Mouse (Mus musculus) embryonic facial prominence, embryonic 14.5 days (tissue): ENCODE data around the gene Rgmb. TPM values are rescaled to one million over a fixed set of nuclear protein-coding genes. Genes with fewer than 3 reads are reported as not detected.

Experiments used
- ATAC-seq: fragments of 200-750 bp; cut with Nextera tagmentation; 2 replicates; pipeline ENCODE4 v1.8.0; 2017; ENCODE audit warnings: low read depth, moderate number of reproducible peaks, moderate TSS enrichment
- DNase-seq: peaks from one replicate; pipeline ENCODE4 v3.0.0-alpha.2; 2015; ENCODE audit warnings: low spot score
- H3K27ac ChIP-seq: fragments of 300-500 bp; sonication (generic); replicated peaks from 2 replicates; pipeline ENCODE4 v1.5.1; 2014; ENCODE audit warnings: low read depth, mild to moderate bottlenecking, low read length, moderate library complexity
- H3K27me3 ChIP-seq: fragments of 300-500 bp; sonication (generic); replicated peaks from 2 replicates; pipeline ENCODE4 v1.6.1; 2014; ENCODE audit warnings: low read length; ENCODE audit not compliant: control insufficient read depth, insufficient read depth
- H3K36me3 ChIP-seq: fragments of 300-500 bp; sonication (generic); 2 replicates; pipeline ENCODE4 v1.6.1; 2014; ENCODE audit warnings: low read length, mixed read lengths; ENCODE audit not compliant: control insufficient read depth, insufficient read depth
- H3K4me1 ChIP-seq: fragments of 300-500 bp; sonication (generic); 2 replicates; pipeline ENCODE4 v1.6.1; 2014; ENCODE audit warnings: antibody characterized with exemption, low read length; ENCODE audit not compliant: control insufficient read depth, insufficient read depth
- H3K4me2 ChIP-seq: fragments of 300-500 bp; sonication (generic); 2 replicates; pipeline ENCODE4 v1.6.1; 2014; ENCODE audit warnings: low read depth, mild to moderate bottlenecking, low read length, moderate library complexity, mixed read lengths
- H3K4me3 ChIP-seq: fragments of 300-500 bp; sonication (generic); 2 replicates; pipeline ENCODE4 v1.5.1; 2014; ENCODE audit warnings: low read depth, mild to moderate bottlenecking, low read length
- H3K9ac ChIP-seq: fragments of 300-500 bp; sonication (generic); 2 replicates; pipeline ENCODE4 v1.6.1; 2014; ENCODE audit warnings: low read depth, mild to moderate bottlenecking, low read length, moderate library complexity, mixed read lengths
- H3K9me3 ChIP-seq: fragments of 300-500 bp; sonication (generic); 2 replicates; pipeline ENCODE4 v1.6.1; 2016; ENCODE audit warnings: low read length; ENCODE audit not compliant: control insufficient read depth
- WGBS: fragments of 180-500 bp; shearing (Covaris S2); extraction: QIAGEN DNeasy Blood & Tissue Kit; methylation state at CpG from one replicate; pipeline ENCODE4 v1.1.7; 2014; 5-methylcytosine and 5-hydroxymethylcytosine counted together
- polyA plus RNA-seq: library from polyadenylated mRNA; unstranded; fragments of >200 nt; fragmentation: Nextera tagmentation; extraction: Ambion mirVana; gene quantifications from 2 replicates; pipeline ENCODE4 v1.2.1, GENCODE M21; 2014

The Rgmb gene
- 38.5 and 45.2 TPM in 2 replicates for polyA plus RNA-seq

DNA sequence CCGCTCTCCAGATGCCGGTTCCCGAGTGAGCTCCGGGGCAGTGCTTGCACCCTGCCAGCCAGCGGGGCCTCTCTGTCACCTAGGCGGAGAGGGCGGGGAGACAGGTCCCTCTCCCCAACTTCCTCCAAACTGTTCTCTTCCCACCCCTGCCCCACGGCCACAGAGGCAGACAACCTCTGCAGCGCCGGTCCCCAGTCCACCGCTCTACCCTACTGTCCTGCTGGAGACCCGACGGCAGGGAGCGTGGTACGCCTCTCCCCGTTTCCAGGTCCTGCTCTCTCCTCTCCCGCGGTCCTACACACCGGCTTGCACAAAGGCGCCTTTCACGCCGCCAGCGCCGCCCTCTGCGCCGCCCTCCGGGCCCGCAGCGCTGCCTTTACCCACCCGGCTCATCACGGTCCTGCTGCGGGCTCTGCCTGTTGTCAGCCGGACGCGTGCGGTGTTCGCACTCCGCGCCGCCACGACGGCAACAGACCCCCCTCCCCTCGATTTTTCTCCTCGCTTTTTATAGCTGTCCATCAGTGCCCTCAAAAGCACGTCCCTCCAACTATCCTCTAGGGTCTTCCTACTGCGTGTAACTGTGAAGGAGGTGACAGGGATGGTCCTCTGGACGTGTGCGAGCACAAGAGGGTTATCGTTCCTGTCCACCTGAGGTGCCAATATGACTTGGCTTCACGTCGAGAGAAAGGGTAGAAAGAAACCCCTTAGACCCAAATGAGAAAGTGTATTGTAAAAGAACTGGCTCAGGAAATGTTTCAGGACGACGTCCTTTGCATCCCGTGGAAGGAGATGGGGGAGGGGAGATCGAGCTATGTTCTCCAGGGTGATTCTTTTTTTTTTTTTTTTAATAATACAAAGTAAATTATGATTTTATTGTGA is at the start of gene Rgmb:
Gene Rgmb (minus strand): TSS at position 274 of the 879 bp plus-strand sequence.
- Histone ChIP-seq H3K27ac (peak within 1 kb of the TSS; percentile 81), H3K9ac (peak within 1 kb of the TSS; percentile 74), H3K4me3 (peak within 1 kb of the TSS; percentile 58), H3K27me3 (peaks cover 13% of the 10 kb centered on the region; the same call in 1 of the 2 replicates), H3K9me3 (no peaks in the 10 kb centered on the region), H3K36me3 (no peaks in the 10 kb centered on the region), H3K4me2 (peak within 1 kb of the TSS; percentile 90), H3K4me1 (peaks cover 7% of the 10 kb centered on the region; the same call in 1 of the 2 replicates)
- 1% methylated on average over 47 of the region's 55 CpGs for WGBS
- ATAC-seq = peak; percentile 20
- DNase-seq = peak; percentile 56

DNA sequence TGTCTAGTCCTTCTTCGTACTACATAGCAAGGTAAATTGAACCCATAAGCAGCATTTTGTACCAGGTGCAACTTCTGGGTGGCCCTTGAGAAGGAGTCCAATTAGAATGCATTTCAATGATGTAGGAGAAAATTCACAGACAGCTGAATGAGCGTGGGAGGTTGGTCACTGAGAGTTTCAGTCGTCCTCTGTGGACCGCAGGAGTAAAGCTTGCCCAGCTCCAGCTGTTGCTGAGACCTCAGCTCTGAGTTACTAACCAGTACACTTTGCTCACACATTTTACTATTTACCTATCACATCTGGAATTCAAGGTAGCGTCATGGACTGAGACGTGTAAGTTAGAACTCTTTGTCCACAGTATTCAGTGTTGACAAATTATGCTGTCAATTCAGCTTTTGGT is 43.9 kb upstream of the Rgmb start:
- WGBS = 48% methylated on average over 6 of the region's 6 CpGs
- Histone ChIP-seq H3K9ac (no peak overlapping the region), H3K36me3 (no peaks in the 10 kb centered on the region), H3K27ac (no peak overlapping the region), H3K4me1 (no peaks in the 10 kb centered on the region), H3K4me3 (no peak overlapping the region), H3K27me3 (no peaks in the 10 kb centered on the region), H3K4me2 (no peak overlapping the region), H3K9me3 (no peaks in the 10 kb centered on the region)
- ATAC-seq = peak; percentile 57; the same call in 1 of the 2 replicates
- peak; percentile 41 for DNase-seq

DNA sequence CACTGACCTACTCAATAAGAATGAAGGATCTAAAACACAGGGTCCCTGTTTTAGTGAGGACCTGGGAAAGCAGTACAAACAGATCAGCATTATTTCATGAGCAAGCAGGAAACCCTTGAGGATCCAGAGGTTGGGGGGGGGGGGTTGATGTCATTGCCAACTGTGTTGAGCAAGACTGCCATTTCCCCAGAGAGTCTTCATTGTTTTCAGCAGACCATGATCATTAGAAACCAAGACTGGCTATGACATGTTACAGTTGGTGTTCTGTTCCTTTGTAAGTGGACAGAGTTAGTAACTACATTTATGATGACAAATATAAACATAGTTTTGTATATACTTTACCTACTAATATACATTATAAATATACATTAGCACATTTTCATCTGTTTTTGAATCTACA is 41.3 kb upstream of the Rgmb start:
- Histone ChIP-seq H3K4me2 (no peak overlapping the region), H3K4me3 (no peak overlapping the region), H3K36me3 (no peaks in the 10 kb centered on the region), H3K27me3 (no peaks in the 10 kb centered on the region), H3K9me3 (no peaks in the 10 kb centered on the region), H3K9ac (no peak overlapping the region), H3K4me1 (no peaks in the 10 kb centered on the region), H3K27ac (no peak overlapping the region)
- no peak for ATAC-seq
- DNase-seq = no peak

DNA sequence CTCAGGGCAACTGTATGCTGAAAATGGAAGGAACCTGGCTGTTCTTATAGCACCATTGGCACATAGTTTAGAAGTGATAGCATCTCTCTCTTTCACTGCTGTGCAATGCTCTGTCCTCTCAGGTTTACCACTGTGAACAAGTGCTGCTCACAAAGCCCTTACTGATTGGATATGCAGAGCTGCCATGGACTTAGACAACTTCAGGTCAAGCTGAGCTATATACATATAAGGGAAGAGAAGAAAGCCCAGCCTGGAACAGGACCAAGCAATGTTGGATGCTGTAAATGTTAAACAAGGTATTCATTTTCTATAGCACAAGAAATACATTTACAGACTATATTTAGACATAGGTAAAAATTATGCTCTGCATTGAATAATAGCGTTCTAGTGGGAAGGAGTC is 34.4 kb upstream of the Rgmb start:
- Histone ChIP-seq H3K4me2 (no peak overlapping the region), H3K27ac (no peak overlapping the region), H3K27me3 (no peaks in the 10 kb centered on the region), H3K9me3 (no peaks in the 10 kb centered on the region), H3K36me3 (no peaks in the 10 kb centered on the region), H3K4me3 (no peak overlapping the region), H3K9ac (no peak overlapping the region), H3K4me1 (no peaks in the 10 kb centered on the region)
- WGBS = 93% methylated on average over 1 of the region's 1 CpGs
- DNase-seq = no peak
- no peak for ATAC-seq

DNA sequence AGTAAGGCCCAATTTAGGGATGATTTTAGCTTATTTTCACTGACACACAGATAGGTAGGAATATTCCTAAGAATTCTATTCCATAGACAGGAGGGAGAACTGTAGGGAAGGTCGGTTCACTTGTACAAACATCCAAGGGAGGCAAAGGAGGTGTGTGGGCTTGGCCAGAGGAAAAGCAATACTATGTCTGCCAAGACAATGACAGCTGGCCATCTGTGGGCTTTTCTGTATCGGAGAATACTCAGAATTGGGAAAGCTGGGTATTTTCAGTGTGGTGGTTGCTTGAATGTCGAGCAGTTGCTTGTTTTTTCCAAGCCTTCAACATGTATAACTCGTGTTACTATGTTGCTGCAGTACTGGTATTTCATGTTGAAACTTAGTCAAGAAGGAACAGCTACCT is 31.5 kb upstream of the Rgmb start:
- Histone ChIP-seq H3K36me3 (no peaks in the 10 kb centered on the region), H3K9ac (no peak overlapping the region), H3K27me3 (no peaks in the 10 kb centered on the region), H3K4me3 (no peak overlapping the region), H3K27ac (no peak overlapping the region), H3K4me2 (no peak overlapping the region), H3K4me1 (no peaks in the 10 kb centered on the region), H3K9me3 (no peaks in the 10 kb centered on the region)
- 64% methylated on average over 4 of the region's 4 CpGs for WGBS
- ATAC-seq = no peak
- DNase-seq = no peak

DNA sequence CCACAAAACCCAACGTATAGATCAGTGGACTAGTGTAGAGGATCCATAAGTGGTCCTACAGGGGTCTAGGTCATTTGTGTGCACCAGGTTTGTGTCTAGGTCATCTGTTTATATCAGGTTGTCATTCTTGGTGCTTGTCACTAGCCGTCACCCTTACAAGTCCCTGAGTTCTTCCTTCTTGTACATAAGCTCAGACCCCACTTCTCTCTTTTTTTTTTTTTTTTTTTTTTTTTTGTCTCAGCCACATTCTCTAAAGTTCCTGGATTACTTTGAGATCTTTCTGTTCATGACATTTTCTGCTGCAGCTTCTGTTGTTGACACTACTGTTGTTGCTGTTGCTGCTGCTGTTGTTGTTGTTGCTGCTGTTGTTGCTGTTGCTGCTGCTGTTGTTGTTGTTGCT is 22.3 kb upstream of the Rgmb start:
- H3K9me3 ChIP-seq = no peaks in the 10 kb centered on the region
- H3K4me3 ChIP-seq = no peak overlapping the region
- H3K4me1 ChIP-seq = no peaks in the 10 kb centered on the region
- no peak overlapping the region for H3K4me2 ChIP-seq
- no peaks in the 10 kb centered on the region for H3K36me3 ChIP-seq
- WGBS = 67% methylated on average over 2 of the region's 2 CpGs
- no peaks in the 10 kb centered on the region for H3K27me3 ChIP-seq
- ATAC-seq (no peak), DNase-seq (no peak)
- no peak overlapping the region for H3K9ac ChIP-seq
- no peak overlapping the region for H3K27ac ChIP-seq

DNA sequence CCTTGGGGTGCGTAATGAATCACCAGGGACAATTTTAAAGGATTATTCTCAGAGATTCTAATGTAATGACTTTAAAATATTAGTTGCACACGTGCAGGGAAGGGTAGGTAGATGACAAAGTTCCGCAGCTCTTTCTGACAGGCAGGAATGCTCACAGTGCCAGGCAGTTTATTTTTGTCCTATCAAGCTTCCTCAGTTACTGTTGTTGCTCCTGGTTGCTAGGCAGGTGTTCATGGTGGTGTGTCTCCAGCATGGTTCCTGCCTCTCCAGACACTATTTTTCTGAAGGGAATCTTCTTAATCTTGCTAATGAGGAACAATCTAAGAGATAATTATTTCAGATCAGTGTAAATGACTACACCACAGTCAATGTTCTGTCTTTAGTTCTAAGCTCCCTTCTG is 19.7 kb upstream of the Rgmb start:
- Histone ChIP-seq H3K9ac (no peak overlapping the region), H3K4me3 (no peak overlapping the region), H3K27me3 (no peaks in the 10 kb centered on the region), H3K27ac (no peak overlapping the region), H3K4me2 (no peak overlapping the region), H3K36me3 (no peaks in the 10 kb centered on the region), H3K4me1 (no peaks in the 10 kb centered on the region), H3K9me3 (no peaks in the 10 kb centered on the region)
- ATAC-seq (no peak), DNase-seq (no peak)
- 69% methylated on average over 3 of the region's 3 CpGs for WGBS

- Histone ChIP-seq H3K27me3 (no peaks in the 10 kb centered on the region), H3K4me3 (no peak overlapping the region), H3K36me3 (no peaks in the 10 kb centered on the region), H3K4me2 (no peak overlapping the region), H3K27ac (no peak overlapping the region), H3K9me3 (0 out of 2 replicates have a peak, but pooled peaks cover 3% of the 10 kb centered on the region), H3K4me1 (no peaks in the 10 kb centered on the region), H3K9ac (no peak overlapping the region)
- 75% methylated on average over 2 of the region's 2 CpGs for WGBS
- ATAC-seq (no peak), DNase-seq (no peak)
Measured at GRCm38 (mm10) chr17:15841425-15841824, 10.6 kb upstream of the Rgmb start.

GRCm38 (mm10) chr17:15832398-15832797 is 1.6 kb upstream of the Rgmb start:
- Histone ChIP-seq H3K4me2 (no peak overlapping the region), H3K4me1 (peaks cover 5% of the 10 kb centered on the region; the same call in 1 of the 2 replicates), H3K9me3 (no peaks in the 10 kb centered on the region), H3K9ac (no peak overlapping the region), H3K36me3 (no peaks in the 10 kb centered on the region), H3K4me3 (no peak overlapping the region), H3K27me3 (peaks cover 13% of the 10 kb centered on the region; the same call in 1 of the 2 replicates), H3K27ac (no peak overlapping the region)
- no peak for ATAC-seq
- WGBS = 33% methylated on average over 5 of the region's 5 CpGs
- no peak for DNase-seq
